Mouse (Mus musculus) CD4-positive naive resting alpha-beta T cell, adult 76 days (primary cell): ENCODE results near the gene Pou2f2. TPM values are rescaled to one million over a fixed set of nuclear protein-coding genes. Genes with fewer than 3 reads are reported as not detected.

ENCODE experiments used
- total RNA-seq: library from RNA; stranded (reverse); gene quantifications from one replicate; pipeline ENCODE4 v1.2.4, GENCODE M21; 2023

The Pou2f2 gene
- 17.5 TPM for total RNA-seq

GRCm38 (mm10) chr7:25179606-25180161 lies at the start of gene Pou2f2:
Pou2f2 (minus strand) TSS chr7:25179726.

DNA sequence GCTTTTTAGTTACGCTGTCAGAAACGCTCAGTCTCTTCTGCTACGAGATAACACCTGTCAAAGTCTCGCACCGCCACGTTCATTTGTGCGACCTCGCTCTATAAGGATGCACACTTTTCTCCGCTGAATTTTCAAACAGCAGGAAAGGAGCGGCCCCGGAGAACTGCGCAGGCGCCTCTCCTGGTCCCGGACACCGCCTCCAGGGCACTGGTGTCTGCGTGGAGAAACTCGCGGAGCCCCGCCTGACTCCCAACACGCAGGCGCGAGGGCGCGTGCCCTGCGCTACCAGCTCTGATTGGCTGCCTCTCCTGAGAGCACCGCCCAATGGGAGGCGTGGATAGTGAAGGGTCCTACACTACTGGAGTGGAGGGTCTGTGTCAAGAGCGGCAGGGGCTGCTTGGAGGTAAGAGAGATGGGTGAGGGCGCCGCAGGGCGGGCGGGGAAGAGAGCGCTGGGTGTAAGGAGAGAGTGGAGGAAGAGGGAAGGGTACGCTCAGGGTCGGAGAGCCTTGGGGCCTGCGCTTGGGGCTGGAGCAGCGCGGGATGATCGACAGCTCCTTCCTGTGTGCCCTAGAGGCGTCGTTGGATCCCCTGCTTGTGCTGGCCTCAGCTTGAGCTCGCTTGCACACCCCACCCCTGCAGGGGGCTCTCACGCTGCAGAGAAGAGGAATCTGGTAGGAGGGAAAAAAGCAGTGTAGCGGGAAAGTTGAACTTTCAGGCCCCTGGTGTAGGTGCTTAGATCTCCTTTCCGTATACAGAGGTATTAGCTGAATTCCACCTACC lies 41.8 kb upstream of the Pou2f2 start, which contains the start of gene Zfp526:
Gene Zfp526 (plus strand): TSS at position 324 of the 782 bp plus-strand sequence.

DNA sequence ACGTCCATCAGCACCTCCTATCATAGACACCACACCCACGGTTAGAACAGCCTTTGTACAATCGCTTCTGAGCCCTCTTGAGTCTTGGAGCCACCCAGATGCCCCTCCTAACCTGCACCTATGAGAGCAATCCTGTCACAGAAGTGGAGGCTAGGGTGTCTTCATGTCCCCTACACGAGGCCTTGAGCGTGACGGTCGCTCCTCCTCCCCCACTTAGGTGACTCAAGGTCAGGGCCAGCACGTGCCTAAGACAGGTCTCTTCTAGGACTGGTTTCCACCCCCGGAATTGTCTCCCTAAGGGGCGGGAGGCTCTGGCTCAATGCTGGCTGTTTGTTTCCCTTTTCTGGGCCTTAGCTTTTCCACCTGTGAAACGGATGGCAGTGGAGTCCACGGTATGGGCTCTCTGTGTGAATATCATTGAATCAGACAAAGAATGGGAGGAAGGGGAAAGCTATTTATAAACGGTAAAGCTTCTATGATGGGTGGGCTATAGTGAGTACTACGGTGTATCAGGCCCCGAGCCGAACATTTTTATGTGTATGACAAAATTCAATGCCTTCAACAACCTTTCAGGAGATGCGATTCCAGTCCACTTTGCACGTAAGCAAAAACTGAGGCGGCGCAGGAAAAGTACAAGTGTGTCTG lies 41.1 kb upstream of the Pou2f2 start, which contains the start of gene Dedd2:
Gene Dedd2 (minus strand): TSS at position 159 of the 645 bp plus-strand sequence.

GRCm38 (mm10) chr7:25071979-25072715 lies 107.4 kb downstream of the Pou2f2 start, which contains the start of the genes Grik5 and Zfp574:
Grik5 (minus strand) TSS chr7:25072346.
Zfp574 (plus strand) TSS chr7:25072567.

Other genes starting within 250 kb of the Pou2f2 start
- not detected for gene Gm4881, start 235.2 kb downstream of the Pou2f2 start, total RNA-seq
- gene Rabac1, start 207.0 kb downstream of the Pou2f2 start, total RNA-seq, result 302 TPM
- 5.9 TPM for gene Atp1a3, start 173.8 kb downstream of the Pou2f2 start, total RNA-seq
- gene Grik5, start 107.4 kb downstream of the Pou2f2 start, total RNA-seq, result 7.0 TPM
- gene Zfp574, start 107.2 kb downstream of the Pou2f2 start, total RNA-seq, result 16.9 TPM
- 112 TPM for gene Dedd2, start 40.9 kb upstream of the Pou2f2 start, total RNA-seq
- gene Zfp526, start 41.7 kb upstream of the Pou2f2 start, total RNA-seq, result 16.2 TPM
- 80.6 TPM for gene Gsk3a, start 58.1 kb upstream of the Pou2f2 start, total RNA-seq
- 32.6 TPM for gene Erf, start 71.0 kb upstream of the Pou2f2 start, total RNA-seq
- gene Cic, start 88.0 kb upstream of the Pou2f2 start, total RNA-seq, result 361 TPM
- gene Pafah1b3, start 118.3 kb upstream of the Pou2f2 start, total RNA-seq, result 9.1 TPM
- gene Prr19, start 121.7 kb upstream of the Pou2f2 start, total RNA-seq, result not detected
- not detected for gene Tmem145, start 126.4 kb upstream of the Pou2f2 start, total RNA-seq
- 1.2 TPM for gene Megf8, start 137.4 kb upstream of the Pou2f2 start, total RNA-seq
- gene Cnfn, start 190.0 kb upstream of the Pou2f2 start, total RNA-seq, result not detected
- 15.5 TPM for gene Lipe, start 219.0 kb upstream of the Pou2f2 start, total RNA-seq
- not detected for gene Cxcl17, start 233.2 kb upstream of the Pou2f2 start, total RNA-seq